Mouse (Mus musculus) G1E (cell line): ENCODE measurements around the gene Twf2.

Source experiments
- CTCF ChIP-seq: IDR thresholded peaks from 2 replicates; pipeline ENCODE4 v1.5.1; 2012; ENCODE audit warnings: low read depth, low read length, inconsistent platforms, mixed read lengths
- GATA1 ChIP-seq: IDR thresholded peaks from 2 replicates; pipeline ENCODE4 v1.6.1; 2012; ENCODE audit warnings: borderline replicate concordance, low read length, inconsistent platforms, mixed read lengths
- GATA2 ChIP-seq: IDR thresholded peaks from 2 replicates; pipeline ENCODE4 v1.6.1; 2012; ENCODE audit warnings: low read depth, low read length, inconsistent platforms, borderline replicate concordance
- TAL1 ChIP-seq: conservative IDR thresholded peaks from 2 replicates; pipeline ENCODE4 v1.6.1; 2012; ENCODE audit warnings: low read depth, low read length, inconsistent platforms, mixed read lengths

DNA sequence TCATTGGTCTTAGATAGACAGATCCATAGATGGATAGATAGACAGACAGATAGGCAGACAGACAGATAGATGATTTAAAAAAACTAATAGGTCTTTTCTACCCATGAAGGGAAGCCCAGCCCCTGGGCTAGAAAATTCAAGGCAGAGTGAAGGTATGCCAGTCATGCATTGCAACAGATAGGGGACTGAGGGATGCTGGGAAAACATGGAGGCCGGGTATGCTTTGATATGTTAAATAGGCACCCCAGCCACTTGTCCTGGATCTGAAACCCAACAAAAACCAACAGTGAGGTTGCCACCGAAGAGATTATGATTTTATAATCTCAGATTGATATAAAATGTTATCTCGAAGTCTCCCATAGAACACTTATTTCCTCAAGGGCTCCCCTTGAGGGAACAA is 35.7 kb upstream of the Twf2 start:
- TF ChIP-seq TAL1 (no peak), CTCF (no peak), GATA1 (no peak), GATA2 (no peak)
